Mouse (Mus musculus) colon, adult 2 months (tissue): Measurements from ENCODE around the gene Abcc2. TPM values are rescaled to one million over a fixed set of nuclear protein-coding genes. Genes with fewer than 3 reads are reported as not detected.

ENCODE experiments used
- polyA plus RNA-seq: library from polyadenylated mRNA; depleted of rRNA; stranded (reverse); fragments of >200 nt; gene quantifications from 2 replicates; pipeline ENCODE4 v1.2.3, GENCODE M21; 2012; rRNA removed

The Abcc2 gene
- polyA plus RNA-seq, result 0.12 and 0.24 TPM in 2 replicates

DNA sequence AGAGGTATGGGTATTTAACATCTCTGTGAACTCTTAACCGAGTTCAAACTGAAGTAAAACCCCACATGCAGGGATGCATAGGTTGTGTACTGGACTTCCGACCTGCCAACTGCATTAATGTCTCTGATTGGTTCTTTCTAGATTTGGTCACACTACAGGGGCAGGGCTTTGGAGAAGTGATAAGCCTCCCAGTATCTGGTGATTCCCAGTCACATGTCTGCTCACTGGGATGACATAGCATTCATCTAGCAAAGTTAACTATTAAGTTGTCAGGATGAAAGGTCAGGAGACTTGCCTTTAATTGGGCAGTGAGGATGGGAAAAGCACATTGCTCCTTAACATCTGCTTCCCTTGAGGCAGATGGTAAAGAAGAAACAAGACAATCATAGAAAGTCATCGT is at the start of gene Abcc2:
TSS of gene Abcc2 (plus strand) at position 213 of the 400 bp plus-strand sequence.

GRCm38 (mm10) chr19:43752489-43753225 is 29.3 kb upstream of the Abcc2 start, which contains the start of the genes Cutc and Cox15:
Gene Cutc, plus strand, starts transcription at chr19:43752996.
Gene Cox15, minus strand, starts transcription at chr19:43753000.

Other genes with a start within 250 kb of the Abcc2 start
- gene Nkx2-3, start 169.9 kb upstream of the Abcc2 start, polyA plus RNA-seq, result 18.3 and 21.8 TPM in 2 replicates
- 57.0 and 68.7 TPM in 2 replicates for gene Slc25a28, start 107.3 kb upstream of the Abcc2 start, polyA plus RNA-seq
- gene Entpd7, start 92.5 kb upstream of the Abcc2 start, polyA plus RNA-seq, result 8.0 and 8.6 TPM in 2 replicates
- 3.7 and 4.1 TPM in 2 replicates for gene Cutc, start 29.2 kb upstream of the Abcc2 start, polyA plus RNA-seq
- 11.6 and 13.6 TPM in 2 replicates for gene Cox15, start 29.2 kb upstream of the Abcc2 start, polyA plus RNA-seq
- gene Dnmbp, start 158.0 kb downstream of the Abcc2 start, polyA plus RNA-seq, result 65.7 and 78.2 TPM in 2 replicates
- gene Cpn1, start 204.4 kb downstream of the Abcc2 start, polyA plus RNA-seq, result 13.2 and 13.8 TPM in 2 replicates
- 0.30 and 0.98 TPM in 2 replicates for gene Cyp2c23, start 247.0 kb downstream of the Abcc2 start, polyA plus RNA-seq